Mouse (Mus musculus): ENCODE data around the gene Limd2. TPM values are rescaled to one million over a fixed set of nuclear protein-coding genes. Genes with fewer than 3 reads are reported as not detected.
"Not testable (repeated sequence)": the region's sequence is repeated elsewhere in the genome, so short reads cannot be mapped to it uniquely, and the experiment has no call there.

The Limd2 gene
- 21.1 and 59.4 TPM in 2 replicates for total RNA-seq (2021)
- long read RNA-seq, experiment 1, transcript Limd2-201 (5 exons, 2,950 nt): major isoform, 17 of 20 reads
- long read RNA-seq, experiment 1, partial matches to known transcripts: 1 of 20 reads
- long read RNA-seq, experiment 1, other reads (novel, unspliced or antisense): 1 of 20 reads
- long read RNA-seq, experiment 2, transcript Limd2-201 (5 exons, 2,950 nt): major isoform, 24 of 31 reads
- long read RNA-seq, experiment 2, partial matches to known transcripts: 3 of 31 reads
- long read RNA-seq, experiment 2, other reads (novel, unspliced or antisense): 4 of 31 reads

GRCm38 (mm10) chr11:106160841-106161721 is at the start of gene Limd2, which contains the start of gene Gm10840:
Limd2 (minus strand) TSS chr11:106160860.
Gm10840 (plus strand) TSS chr11:106160850.
- peak; percentile 56 for DNase-seq

GRCm38 (mm10) chr11:106202123-106202465 is 41.4 kb upstream of the Limd2 start, which contains the start of gene Strada:
Strada (minus strand) TSS chr11:106202168.
- no peak for DNase-seq

GRCm38 (mm10) chr11:106201337-106202122 is 40.9 kb upstream of the Limd2 start:
- DNase-seq: no peak

- DNase-seq: no peak
Measured at GRCm38 (mm10) chr11:106200756-106201155, 40.1 kb upstream of the Limd2 start.

- not testable (repeated sequence) for DNase-seq
Measured at GRCm38 (mm10) chr11:106199997-106200396, 39.3 kb upstream of the Limd2 start.

GRCm38 (mm10) chr11:106198277-106198676 is 37.6 kb upstream of the Limd2 start:
- DNase-seq: no peak

- DNase-seq: no peak
Measured at GRCm38 (mm10) chr11:106195341-106195740, 34.7 kb upstream of the Limd2 start.

GRCm38 (mm10) chr11:106194891-106195290 is 34.2 kb upstream of the Limd2 start:
- no peak for DNase-seq

- no peak for DNase-seq
Measured at GRCm38 (mm10) chr11:106194155-106194541, 33.5 kb upstream of the Limd2 start.

- peak; percentile 99 for DNase-seq
Measured at GRCm38 (mm10) chr11:106193371-106194154, 32.9 kb upstream of the Limd2 start.

- no peak for DNase-seq
Measured at GRCm38 (mm10) chr11:106192657-106193370, 32.2 kb upstream of the Limd2 start.

GRCm38 (mm10) chr11:106192241-106192640 is 31.6 kb upstream of the Limd2 start:
- no peak for DNase-seq

- no peak for DNase-seq
Measured at GRCm38 (mm10) chr11:106191716-106192115, 31.1 kb upstream of the Limd2 start.

GRCm38 (mm10) chr11:106187326-106187725 is 26.7 kb upstream of the Limd2 start:
- no peak for DNase-seq

- DNase-seq: no peak
Measured at GRCm38 (mm10) chr11:106180449-106180801, 19.8 kb upstream of the Limd2 start.

GRCm38 (mm10) chr11:106179711-106180448 is 19.2 kb upstream of the Limd2 start:
- no peak for DNase-seq

- no peak for DNase-seq
Measured at GRCm38 (mm10) chr11:106178036-106178782, 17.5 kb upstream of the Limd2 start.

- no peak for DNase-seq
Measured at GRCm38 (mm10) chr11:106176372-106176771, 15.7 kb upstream of the Limd2 start.

- peak; percentile 69 for DNase-seq
Measured at GRCm38 (mm10) chr11:106175081-106175480, 14.4 kb upstream of the Limd2 start.

GRCm38 (mm10) chr11:106174372-106174771 is 13.7 kb upstream of the Limd2 start:
- DNase-seq: peak; percentile 58
